Mouse (Mus musculus) brain, embryonic 18.5 days (tissue): Measurements from ENCODE around the gene Klhdc7b.

Experiments used
- DNase-seq: peaks from one replicate; pipeline ENCODE4 v3.0.0-alpha.2; 2012; ENCODE audit warnings: low read depth, low spot score

Gene Klhdc7b

GRCm38 (mm10) chr15:89384617-89385016 is at the start of gene Klhdc7b:
Gene Klhdc7b (plus strand): TSS chr15:89384917.
- no peak for DNase-seq

- no peak for DNase-seq
These were observed 48.3 kb upstream of the Klhdc7b start for GRCm38 (mm10) chr15:89336422-89336821.

GRCm38 (mm10) chr15:89339696-89340095 is 45.0 kb upstream of the Klhdc7b start:
- no peak for DNase-seq

GRCm38 (mm10) chr15:89340136-89340535 is 44.6 kb upstream of the Klhdc7b start:
- no peak for DNase-seq

GRCm38 (mm10) chr15:89341678-89342077 is 43.0 kb upstream of the Klhdc7b start:
- no peak for DNase-seq

- DNase-seq: no peak
These were observed 41.4 kb upstream of the Klhdc7b start for GRCm38 (mm10) chr15:89343325-89343724.

- DNase-seq: no peak
These were observed 34.3 kb upstream of the Klhdc7b start for GRCm38 (mm10) chr15:89350447-89350846.

GRCm38 (mm10) chr15:89351302-89351701 is 33.4 kb upstream of the Klhdc7b start:
- DNase-seq: no peak

GRCm38 (mm10) chr15:89352054-89352453 is 32.7 kb upstream of the Klhdc7b start:
- no peak for DNase-seq

- no peak for DNase-seq
These were observed 31.9 kb upstream of the Klhdc7b start for GRCm38 (mm10) chr15:89352795-89353194.

GRCm38 (mm10) chr15:89353837-89354236 is 30.9 kb upstream of the Klhdc7b start:
- no peak for DNase-seq

GRCm38 (mm10) chr15:89354455-89354854 is 30.3 kb upstream of the Klhdc7b start:
- DNase-seq: no peak

GRCm38 (mm10) chr15:89355241-89356187 is 29.2 kb upstream of the Klhdc7b start, which contains the start of the genes Lmf2 and Ncaph2:
Gene Lmf2 (minus strand): TSS chr15:89355659.
Gene Ncaph2 (plus strand): TSS chr15:89355719.
- peak; percentile 90 for DNase-seq

GRCm38 (mm10) chr15:89356372-89356771 is 28.3 kb upstream of the Klhdc7b start:
- DNase-seq: peak; percentile 59

GRCm38 (mm10) chr15:89358784-89359183 is 25.9 kb upstream of the Klhdc7b start:
- DNase-seq: no peak

- DNase-seq: no peak
These were observed 21.7 kb upstream of the Klhdc7b start for GRCm38 (mm10) chr15:89363051-89363450.

GRCm38 (mm10) chr15:89365141-89365551 is 19.6 kb upstream of the Klhdc7b start:
- no peak for DNase-seq

- DNase-seq: no peak
These were observed 12.6 kb upstream of the Klhdc7b start for GRCm38 (mm10) chr15:89372068-89372467.

- DNase-seq: no peak
These were observed 12.2 kb upstream of the Klhdc7b start for GRCm38 (mm10) chr15:89372536-89372935.

GRCm38 (mm10) chr15:89373027-89373761 is 11.5 kb upstream of the Klhdc7b start:
- peak; percentile 50 for DNase-seq

GRCm38 (mm10) chr15:89373762-89374248 is 10.9 kb upstream of the Klhdc7b start, which contains the start of gene Sco2:
Gene Sco2 (minus strand): TSS chr15:89373846.
- peak; percentile 73 for DNase-seq

GRCm38 (mm10) chr15:89374340-89374739 is 10.4 kb upstream of the Klhdc7b start:
- no peak for DNase-seq
